Mouse (Mus musculus) lung, embryonic 15.5 days (tissue): ENCODE measurements around the gene Slc18b1. TPM values are rescaled to one million over a fixed set of nuclear protein-coding genes. Genes with fewer than 3 reads are reported as not detected.
A peak's percentile ranks its signal among the peaks of the same experiment; 100 is the strongest.
"Not testable (repeated sequence)": the region's sequence is repeated elsewhere in the genome, so short reads cannot be mapped to it uniquely, and the experiment has no call there.

ENCODE experiments used
- ATAC-seq: fragments of 200-750 bp; cut with Nextera tagmentation; 2 replicates; pipeline ENCODE4 v1.8.0; 2017; ENCODE audit warnings: moderate number of reproducible peaks, borderline replicate concordance; ENCODE audit not compliant: low FRiP score, low TSS enrichment; ENCODE audit errors: extremely low read depth
- H3K27ac ChIP-seq: fragments of 300-500 bp; sonication (generic); 2 replicates; pipeline ENCODE4 v1.5.1; 2015; ENCODE audit warnings: moderate library complexity, mild to moderate bottlenecking, inconsistent platforms
- H3K27me3 ChIP-seq: fragments of 300-500 bp; sonication (generic); 2 replicates; pipeline ENCODE4 v1.6.1; 2015; ENCODE audit warnings: inconsistent platforms
- H3K36me3 ChIP-seq: fragments of 300-500 bp; sonication (generic); 2 replicates; pipeline ENCODE4 v1.6.1; 2015; ENCODE audit warnings: inconsistent platforms
- H3K4me1 ChIP-seq: fragments of 300-500 bp; sonication (generic); 2 replicates; pipeline ENCODE4 v1.6.1; 2015; ENCODE audit warnings: inconsistent platforms
- H3K4me2 ChIP-seq: fragments of 300-500 bp; sonication (generic); 2 replicates; pipeline ENCODE4 v1.6.1; 2015; ENCODE audit warnings: inconsistent platforms, mild to moderate bottlenecking, moderate library complexity
- H3K4me3 ChIP-seq: fragments of 300-500 bp; sonication (generic); 2 replicates; pipeline ENCODE4 v1.5.1; 2015; ENCODE audit warnings: mild to moderate bottlenecking, inconsistent platforms
- H3K9ac ChIP-seq: fragments of 300-500 bp; sonication (generic); 2 replicates; pipeline ENCODE4 v1.6.1; 2015; ENCODE audit warnings: inconsistent platforms
- H3K9me3 ChIP-seq: fragments of 300-500 bp; sonication (generic); 2 replicates; pipeline ENCODE4 v1.6.1; 2016; ENCODE audit warnings: inconsistent platforms
- WGBS: fragments of 180-500 bp; shearing (Covaris S2); methylation state at CpG from one replicate; pipeline ENCODE4 v1.1.7; 2015; 5-methylcytosine and 5-hydroxymethylcytosine counted together
- polyA plus RNA-seq: library from polyadenylated mRNA; unstranded; fragments of >200 nt; fragmentation: Nextera tagmentation; extraction: Ambion mirVana; gene quantifications from 2 replicates; pipeline ENCODE4 v1.2.1, GENCODE M21; 2015

The Slc18b1 gene
- polyA plus RNA-seq, 1 experiment from 2014 or later: 20.1 TPM

GRCm38 (mm10) chr10:23786631-23787038, 10.2 kb upstream of the Slc18b1 start:
- not testable (repeated sequence) for H3K9me3 ChIP-seq, H3K27me3 ChIP-seq
- H3K9ac ChIP-seq: peak overlapping the region; percentile 89
- peak overlapping the region; percentile 78 for H3K4me3 ChIP-seq
- peaks cover 31% of the 10 kb centered on the region for H3K4me1 ChIP-seq
- 0% methylated on average over 23 of the region's 23 CpGs for WGBS
- H3K36me3 ChIP-seq: peaks cover 36% of the 10 kb centered on the region
- H3K27ac ChIP-seq: peak overlapping the region; percentile 66
- peak; percentile 33 for ATAC-seq
- peak overlapping the region; percentile 80 for H3K4me2 ChIP-seq

GRCm38 (mm10) chr10:23787062-23787821, 9.5 kb upstream of the Slc18b1 start, which contains the start of gene Rps12:
Rps12 (minus strand) TSS chr10:23787275.
- ATAC-seq: peak; percentile 97
- H3K4me1 ChIP-seq: peaks cover 31% of the 10 kb centered on the region
- H3K9me3 ChIP-seq: no peaks in the 10 kb centered on the region
- peak within 1 kb of the TSS; percentile 80 for H3K4me2 ChIP-seq
- H3K27me3 ChIP-seq: no peaks in the 10 kb centered on the region
- peak within 1 kb of the TSS; percentile 80 for H3K27ac ChIP-seq
- under 1% methylated on average over 51 of the region's 51 CpGs for WGBS
- peak within 1 kb of the TSS; percentile 89 for H3K9ac ChIP-seq
- peak within 1 kb of the TSS; percentile 78 for H3K4me3 ChIP-seq
- peaks cover 36% of the 10 kb centered on the region for H3K36me3 ChIP-seq

- Histone ChIP-seq H3K9me3 (no peaks in the 10 kb centered on the region), H3K4me2 (peak overlapping the region; percentile 64), H3K4me1 (peaks cover 31% of the 10 kb centered on the region), H3K27me3 (no peaks in the 10 kb centered on the region), H3K4me3 (peak overlapping the region; percentile 78), H3K36me3 (peaks cover 31% of the 10 kb centered on the region), H3K9ac (peak overlapping the region; percentile 74), H3K27ac (peak overlapping the region; percentile 80)
- 4% methylated on average over 8 of the region's 8 CpGs for WGBS
- ATAC-seq: no peak
Measured at GRCm38 (mm10) chr10:23788056-23788600, 8.7 kb upstream of the Slc18b1 start.

GRCm38 (mm10) chr10:23795871-23796520, 790 bp upstream of the Slc18b1 start:
- Histone ChIP-seq H3K9me3 (no peaks in the 10 kb centered on the region), H3K27ac (0 out of 2 replicates have a peak overlapping the region, but pooled peaks have one; percentile 54), H3K27me3 (no peaks in the 10 kb centered on the region), H3K36me3 (peaks cover 4% of the 10 kb centered on the region), H3K9ac (peak overlapping the region; percentile 77; the same call in 1 of the 2 replicates), H3K4me2 (peak overlapping the region; percentile 55), H3K4me3 (peak overlapping the region; percentile 61), H3K4me1 (peaks cover 15% of the 10 kb centered on the region)
- WGBS: 55% methylated on average over 9 of the region's 9 CpGs
- ATAC-seq: no peak

- Histone ChIP-seq H3K9ac (0 out of 2 replicates have a peak overlapping the region, but pooled peaks have one; percentile 77), H3K4me1 (peaks cover 15% of the 10 kb centered on the region), H3K27me3 (no peaks in the 10 kb centered on the region), H3K36me3 (peaks cover 21% of the 10 kb centered on the region), H3K27ac (no peak overlapping the region), H3K4me3 (peak overlapping the region; percentile 61), H3K9me3 (no peaks in the 10 kb centered on the region), H3K4me2 (peak overlapping the region; percentile 55)
- no peak for ATAC-seq
- WGBS: 11% methylated on average over 3 of the region's 3 CpGs
Measured at GRCm38 (mm10) chr10:23797606-23798005, 820 bp downstream of the Slc18b1 start.

GRCm38 (mm10) chr10:23798142-23798541, 1.4 kb downstream of the Slc18b1 start:
- no peak for ATAC-seq
- WGBS: 50% methylated on average over 1 of the region's 1 CpGs
- H3K36me3 ChIP-seq: peaks cover 25% of the 10 kb centered on the region
- no peak overlapping the region for H3K27ac ChIP-seq
- H3K4me1 ChIP-seq: peaks cover 15% of the 10 kb centered on the region
- H3K9ac ChIP-seq: no peak overlapping the region
- no peaks in the 10 kb centered on the region for H3K9me3 ChIP-seq
- peak overlapping the region; percentile 55 for H3K4me2 ChIP-seq
- H3K27me3 ChIP-seq: no peaks in the 10 kb centered on the region
- no peak overlapping the region for H3K4me3 ChIP-seq

- Histone ChIP-seq H3K9me3 (no peaks in the 10 kb centered on the region), H3K4me2 (no peak overlapping the region), H3K4me3 (no peak overlapping the region), H3K4me1 (peaks cover 15% of the 10 kb centered on the region), H3K9ac (no peak overlapping the region), H3K36me3 (peaks cover 39% of the 10 kb centered on the region), H3K27ac (no peak overlapping the region), H3K27me3 (no peaks in the 10 kb centered on the region)
- 18% methylated on average over 3 of the region's 3 CpGs for WGBS
- ATAC-seq: no peak
Measured at GRCm38 (mm10) chr10:23799933-23800332, 3.1 kb downstream of the Slc18b1 start.

GRCm38 (mm10) chr10:23802911-23803310, 6.1 kb downstream of the Slc18b1 start:
- WGBS: 44% methylated on average over 3 of the region's 3 CpGs
- Histone ChIP-seq H3K36me3 (peaks cover 49% of the 10 kb centered on the region), H3K4me2 (no peak overlapping the region), H3K9me3 (no peaks in the 10 kb centered on the region), H3K4me3 (no peak overlapping the region), H3K9ac (no peak overlapping the region), H3K27me3 (no peaks in the 10 kb centered on the region), H3K4me1 (peaks cover 9% of the 10 kb centered on the region; the same call in 1 of the 2 replicates), H3K27ac (no peak overlapping the region)
- ATAC-seq: no peak

GRCm38 (mm10) chr10:23804665-23805064, 7.9 kb downstream of the Slc18b1 start:
- Histone ChIP-seq H3K4me3 (no peak overlapping the region), H3K27me3 (no peaks in the 10 kb centered on the region), H3K36me3 (peaks cover 52% of the 10 kb centered on the region), H3K27ac (no peak overlapping the region), H3K4me2 (no peak overlapping the region), H3K9me3 (no peaks in the 10 kb centered on the region), H3K4me1 (0 out of 2 replicates have a peak, but pooled peaks cover 4% of the 10 kb centered on the region), H3K9ac (no peak overlapping the region)
- ATAC-seq: no peak
- WGBS: 88% methylated on average over 3 of the region's 3 CpGs

GRCm38 (mm10) chr10:23806201-23806600, 9.4 kb downstream of the Slc18b1 start:
- no peak for ATAC-seq
- Histone ChIP-seq H3K4me2 (no peak overlapping the region), H3K9ac (no peak overlapping the region), H3K36me3 (peaks cover 45% of the 10 kb centered on the region), H3K4me1 (no peaks in the 10 kb centered on the region), H3K27me3 (no peaks in the 10 kb centered on the region), H3K9me3 (no peaks in the 10 kb centered on the region), H3K27ac (no peak overlapping the region), H3K4me3 (no peak overlapping the region)
- WGBS: 33% methylated on average over 4 of the region's 4 CpGs

- Histone ChIP-seq H3K4me2 (no peak overlapping the region), H3K27me3 (no peaks in the 10 kb centered on the region), H3K9ac (no peak overlapping the region), H3K4me3 (no peak overlapping the region), H3K9me3 (no peaks in the 10 kb centered on the region), H3K4me1 (no peaks in the 10 kb centered on the region), H3K27ac (no peak overlapping the region), H3K36me3 (peaks cover 14% of the 10 kb centered on the region; the same call in 1 of the 2 replicates)
- 55% methylated on average over 8 of the region's 12 CpGs for WGBS
- no peak for ATAC-seq
Measured at GRCm38 (mm10) chr10:23811635-23812437, 15.1 kb downstream of the Slc18b1 start.
